Mouse (Mus musculus) left cerebral cortex, adult 9 months (tissue): ENCODE measurements at regions not wholly inside any gene's neighbourhood (a gene's known extent, or its start where the extent isn't known, plus 50 kb on each side); places are given as distances from the start of the nearest gene placed in this dataset.

Experiments used
- DNase-seq, 2 experiments: peaks; one replicate each; pipeline ENCODE4 v3.0.0; 2022; ENCODE audit warnings: low spot score in 2 of 2

GRCm38 (mm10) chr4:97132650-97133049, 50.3 kb downstream of the Gm10192 start:
- DNase-seq, result no peak

GRCm38 (mm10) chr4:97127780-97128179, 55.2 kb downstream of the Gm10192 start:
- DNase-seq, result peak in 1 of 2 experiments; percentile 35

- DNase-seq, result no peak
Observed at GRCm38 (mm10) chr4:97123861-97124260, 59.1 kb downstream of the Gm10192 start.

GRCm38 (mm10) chr4:97121952-97122351, 61.0 kb downstream of the Gm10192 start:
- DNase-seq, result no peak

GRCm38 (mm10) chr4:97119459-97119858, 63.5 kb downstream of the Gm10192 start:
- DNase-seq, result no peak

GRCm38 (mm10) chr4:97117016-97117415, 66.0 kb downstream of the Gm10192 start:
- DNase-seq, result no peak

GRCm38 (mm10) chr4:97102752-97103052, 80.3 kb downstream of the Gm10192 start:
- DNase-seq, result no peak

- DNase-seq, result no peak
Observed at GRCm38 (mm10) chr4:97101911-97102751, 80.8 kb downstream of the Gm10192 start.

- DNase-seq, result no peak
Observed at GRCm38 (mm10) chr4:97099721-97100120, 83.2 kb downstream of the Gm10192 start.

- no peak for DNase-seq
Observed at GRCm38 (mm10) chr4:97093576-97093975, 89.4 kb downstream of the Gm10192 start.

- no peak for DNase-seq
Observed at GRCm38 (mm10) chr4:97050735-97051134, 132.2 kb downstream of the Gm10192 start.

GRCm38 (mm10) chr4:97049045-97049674, 133.8 kb downstream of the Gm10192 start:
- no peak for DNase-seq

GRCm38 (mm10) chr4:97037693-97038348, 145.1 kb downstream of the Gm10192 start:
- DNase-seq, result peak; percentile 8 to 77

GRCm38 (mm10) chr4:97028938-97029337, 154.0 kb downstream of the Gm10192 start:
- DNase-seq, result no peak

GRCm38 (mm10) chr4:97025446-97026040, 157.4 kb downstream of the Gm10192 start:
- DNase-seq, result no peak

- DNase-seq, result no peak
Observed at GRCm38 (mm10) chr4:97001321-97001720, 181.6 kb downstream of the Gm10192 start.

- no peak for DNase-seq
Observed at GRCm38 (mm10) chr4:96980311-96980710, 195.3 kb upstream of the Gm12695 start.

- no peak for DNase-seq
Observed at GRCm38 (mm10) chr4:96979876-96980275, 194.9 kb upstream of the Gm12695 start.

- no peak for DNase-seq
Observed at GRCm38 (mm10) chr4:96974935-96975334, 189.9 kb upstream of the Gm12695 start.

- DNase-seq, result no peak
Observed at GRCm38 (mm10) chr4:96973804-96974203, 188.8 kb upstream of the Gm12695 start.

GRCm38 (mm10) chr4:96969199-96969598, 184.2 kb upstream of the Gm12695 start:
- DNase-seq, result peak in 1 of 2 experiments; percentile 18

GRCm38 (mm10) chr4:96968545-96969164, 183.7 kb upstream of the Gm12695 start:
- peak; percentile 15 to 50 for DNase-seq
